Mouse (Mus musculus) T-cell, adult 2 months (primary cell): ENCODE data around the gene Arpc1b.

Source experiments
- DNase-seq: peaks from one replicate; pipeline ENCODE4 v3.0.0; 2022; ENCODE audit warnings: low spot score

Gene Arpc1b

DNA sequence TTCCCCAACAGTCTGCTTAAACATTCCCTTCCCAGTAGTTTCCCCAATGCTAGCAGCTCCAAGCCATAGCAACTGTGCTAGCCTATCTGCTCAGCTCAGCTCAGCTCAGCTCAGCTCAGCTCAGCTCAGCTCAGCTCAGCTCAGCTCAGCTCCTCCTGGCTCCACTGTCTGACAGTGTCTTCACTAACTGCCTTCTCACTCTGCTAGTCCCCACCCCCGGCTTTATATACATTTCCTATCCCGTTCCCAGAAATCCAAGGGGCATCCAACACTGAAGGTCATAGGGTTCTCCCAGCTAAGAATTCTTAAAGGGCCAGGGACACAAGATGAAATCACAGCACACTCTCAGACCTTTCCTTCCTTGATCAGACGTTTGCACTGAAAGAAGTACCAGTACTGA lies 50.7 kb downstream of the Arpc1b start:
- DNase-seq: no peak

DNA sequence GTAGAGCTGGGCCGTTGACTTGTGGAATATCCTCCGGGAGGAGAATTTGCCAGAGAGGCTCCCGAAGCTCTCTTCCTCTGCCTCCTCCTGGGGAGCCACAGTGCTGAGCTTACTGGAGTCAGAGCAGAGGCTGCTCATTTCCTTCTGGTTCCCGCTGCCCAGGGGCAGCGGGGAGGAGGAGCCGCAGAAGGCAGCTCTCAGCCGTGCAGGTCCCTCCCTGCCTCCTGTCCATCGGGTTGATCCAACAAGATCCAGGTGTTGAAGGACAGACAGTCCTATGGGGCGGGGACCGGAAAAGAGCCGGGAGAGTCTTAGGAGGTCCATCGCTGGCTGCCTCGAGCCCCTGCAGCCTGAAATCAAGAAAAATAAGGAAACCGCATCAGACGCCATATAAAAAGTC lies 51.2 kb downstream of the Arpc1b start:
- no peak for DNase-seq

DNA sequence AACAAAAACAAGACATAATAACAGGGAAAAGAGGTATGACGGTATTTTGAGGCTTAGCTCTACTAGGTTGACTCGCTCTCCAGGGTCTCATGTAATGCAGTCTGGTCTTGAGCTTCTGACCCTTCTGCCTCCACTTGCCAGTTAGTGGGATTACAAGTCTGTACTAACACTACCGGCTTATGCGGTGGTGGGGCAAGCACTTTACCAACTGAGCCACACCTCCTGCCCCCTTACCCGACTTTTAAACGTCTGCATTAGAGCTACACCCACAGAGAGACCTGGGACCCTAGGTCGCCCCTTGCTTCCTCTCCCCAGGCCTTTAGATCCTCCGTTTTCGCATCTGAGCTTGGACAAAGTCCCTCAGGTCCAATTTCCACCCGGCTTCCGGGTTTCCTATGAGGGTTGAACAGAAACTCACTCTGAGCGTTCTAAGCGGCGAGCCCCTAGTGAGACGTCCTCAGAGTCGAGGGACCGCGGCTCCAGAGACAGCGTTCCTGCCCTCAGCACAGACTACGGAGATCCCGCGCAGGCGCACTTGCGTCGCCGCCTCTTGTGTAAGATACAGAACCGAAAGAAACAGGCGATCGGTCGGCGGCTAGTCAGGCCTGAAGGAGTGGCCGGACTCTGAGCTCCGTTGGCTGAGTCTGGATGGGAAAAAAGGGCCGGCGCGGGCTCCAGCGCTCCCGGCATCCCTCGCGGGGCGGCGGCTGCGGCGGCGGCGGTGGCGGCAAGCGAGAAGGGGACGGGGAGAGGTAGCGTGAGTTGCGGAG lies 52.7 kb downstream of the Arpc1b start, which contains the start of the genes Ptcd1 and Cpsf4:
Ptcd1 (minus strand) TSS at position 573 of the 770 bp plus-strand sequence.
Cpsf4 (plus strand) TSS at position 678 of the 770 bp plus-strand sequence.
- peak; percentile 98 for DNase-seq

DNA sequence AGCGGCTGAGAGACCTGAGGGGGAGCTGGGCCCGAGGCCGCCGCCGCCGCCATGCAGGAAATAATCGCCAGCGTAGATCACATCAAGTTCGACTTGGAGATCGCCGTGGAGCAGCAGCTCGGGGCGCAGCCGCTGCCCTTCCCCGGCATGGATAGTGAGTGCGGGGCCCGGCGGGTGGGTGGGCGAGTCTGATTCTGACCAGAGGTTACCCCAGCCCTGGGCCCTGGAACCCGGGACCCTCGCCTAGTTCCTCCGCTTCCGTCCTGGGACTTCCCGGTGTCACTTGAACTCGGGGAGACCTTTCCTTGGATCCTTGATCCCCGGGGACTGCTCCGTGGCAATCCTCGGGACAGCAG lies 53.3 kb downstream of the Arpc1b start:
- no peak for DNase-seq

DNA sequence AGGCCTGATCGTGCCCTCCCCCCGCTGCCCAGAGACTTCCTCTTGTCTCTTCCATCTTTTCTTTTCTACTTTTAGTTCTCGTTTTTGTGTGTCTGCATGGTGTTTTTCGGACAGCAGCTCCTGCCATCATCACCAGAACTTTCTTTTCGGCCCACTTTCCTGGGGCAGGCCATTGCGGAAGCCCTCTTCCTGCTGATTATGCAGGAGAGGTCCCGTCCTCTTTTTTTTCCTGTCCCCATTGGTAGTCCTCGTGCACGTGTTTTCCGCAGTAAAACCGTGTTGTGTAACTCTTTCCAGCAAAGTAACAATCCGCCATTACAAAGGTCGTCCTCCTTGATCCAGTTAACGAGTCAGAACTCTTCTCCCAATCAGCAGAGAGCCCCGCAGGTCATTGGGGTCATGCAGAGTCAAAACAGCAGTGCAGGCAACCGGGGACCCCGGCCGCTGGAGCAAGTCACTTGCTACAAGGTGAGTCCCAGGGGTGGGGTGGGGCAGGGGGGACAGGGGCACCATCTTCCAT lies 64.5 kb downstream of the Arpc1b start:
- no peak for DNase-seq
